Mouse (Mus musculus): ENCODE results near the gene Otud7b. TPM values are rescaled to one million over a fixed set of nuclear protein-coding genes. Genes with fewer than 3 reads are reported as not detected.
"Not testable (repeated sequence)": the region's sequence is repeated elsewhere in the genome, so short reads cannot be mapped to it uniquely, and the experiment has no call there.

Otud7b gene
- total RNA-seq, 1 experiment from 2014 or later: 31.8 TPM

DNA sequence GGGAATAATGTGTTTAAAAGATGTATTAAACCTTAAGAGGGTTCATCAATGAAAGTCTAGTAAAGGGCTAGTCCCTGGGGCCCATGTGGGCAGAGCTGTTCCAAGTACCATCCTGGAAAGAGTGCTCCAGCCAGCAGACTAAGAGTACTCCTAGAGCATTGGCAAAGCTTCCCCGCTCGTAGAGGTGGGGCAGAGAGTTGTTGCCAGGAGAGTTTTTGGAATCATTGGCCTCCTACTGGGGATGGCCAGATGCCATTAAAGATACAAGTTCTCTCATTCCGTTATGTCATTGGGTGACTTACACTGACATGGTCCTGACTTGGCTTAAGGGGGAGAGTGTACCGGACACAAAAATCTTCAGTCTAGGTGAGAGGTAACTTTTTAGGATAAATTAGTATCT, 75.2 kb downstream of the Otud7b start:
- peak; percentile 70 for DNase-seq

DNA sequence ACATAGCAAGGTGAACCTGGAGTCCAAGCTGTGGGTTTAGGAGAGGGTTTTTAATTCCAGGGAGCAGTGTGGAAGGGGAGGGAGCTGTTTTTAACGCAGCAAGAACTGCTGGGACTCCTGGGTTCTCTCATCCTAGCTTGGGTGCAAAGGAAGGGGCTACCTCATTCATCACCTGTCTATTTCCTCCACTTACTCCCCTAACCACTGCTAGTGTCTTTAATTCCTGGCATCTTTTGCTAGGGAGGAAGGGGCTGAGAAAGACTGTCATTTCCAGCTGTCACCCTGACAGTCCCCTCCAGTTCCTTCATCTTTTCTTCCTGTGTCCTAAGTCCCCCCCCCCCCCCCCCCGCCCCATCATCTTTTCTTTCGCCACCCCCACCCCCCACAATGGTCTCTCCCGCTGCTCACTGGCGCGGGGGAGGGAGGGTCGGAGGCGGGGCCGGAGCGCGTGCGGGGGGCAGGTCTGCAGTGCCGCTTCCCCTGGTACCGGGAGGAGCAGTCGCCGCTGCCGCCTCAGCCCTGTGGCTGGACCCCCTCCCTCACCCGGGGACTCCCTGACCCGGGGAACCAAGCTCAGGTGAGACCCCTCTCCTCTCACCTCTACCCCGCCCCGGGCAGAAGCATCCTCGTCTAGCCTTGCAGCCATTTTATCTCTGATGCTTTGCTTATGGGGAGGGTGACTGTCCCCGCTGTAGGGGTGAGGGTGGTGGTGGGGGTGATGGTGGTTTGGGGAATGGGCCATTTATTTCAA, 76.6 kb downstream of the Otud7b start, which contains the start of gene Sv2a:
TSS of gene Sv2a (plus strand) at position 425 of the 751 bp plus-strand sequence.
- DNase-seq: peak; percentile 79

DNA sequence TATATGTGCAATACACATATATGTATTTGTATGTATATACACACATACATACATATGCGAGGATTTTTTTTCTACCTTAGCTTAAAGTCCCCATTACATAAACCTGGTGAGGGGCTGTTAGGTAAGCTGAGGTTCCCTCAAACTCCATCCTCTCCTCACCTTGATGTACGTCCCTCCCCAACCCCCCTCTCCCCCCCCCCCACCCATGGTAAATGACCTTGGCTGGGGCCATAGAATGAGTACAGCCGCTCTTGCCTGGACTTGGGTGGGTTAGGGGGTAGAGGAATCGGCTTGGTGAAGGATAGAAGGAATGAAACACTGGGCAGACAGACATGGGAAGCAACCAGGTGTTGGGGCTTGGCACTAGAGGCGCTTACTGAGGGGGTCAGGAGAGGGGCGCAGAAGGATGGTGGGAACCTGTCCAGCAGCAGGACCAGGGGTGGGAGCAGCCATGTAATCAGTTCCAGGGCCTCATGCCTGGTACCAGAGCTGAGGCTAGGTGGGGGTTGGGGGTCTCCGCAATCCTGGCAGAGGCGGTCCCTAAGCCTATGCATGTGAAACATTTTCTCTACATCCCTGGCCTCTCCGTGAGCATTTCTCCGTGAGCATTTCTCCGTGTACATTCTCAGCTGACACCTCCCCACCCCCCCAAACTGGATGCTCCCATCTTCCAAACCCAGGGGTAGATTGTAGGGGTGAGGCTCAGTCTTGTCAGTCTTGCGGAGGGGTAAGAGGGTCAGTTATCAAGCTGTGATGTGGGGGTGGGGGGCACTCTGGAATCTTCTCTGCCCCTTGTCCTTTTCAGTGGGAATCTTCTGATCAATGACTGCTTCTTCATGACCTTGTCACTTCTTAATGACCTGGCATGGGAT, 77.4 kb downstream of the Otud7b start:
- no peak for DNase-seq

GRCm38 (mm10) chr3:96182382-96182776, 78.1 kb downstream of the Otud7b start:
- no peak for DNase-seq

DNA sequence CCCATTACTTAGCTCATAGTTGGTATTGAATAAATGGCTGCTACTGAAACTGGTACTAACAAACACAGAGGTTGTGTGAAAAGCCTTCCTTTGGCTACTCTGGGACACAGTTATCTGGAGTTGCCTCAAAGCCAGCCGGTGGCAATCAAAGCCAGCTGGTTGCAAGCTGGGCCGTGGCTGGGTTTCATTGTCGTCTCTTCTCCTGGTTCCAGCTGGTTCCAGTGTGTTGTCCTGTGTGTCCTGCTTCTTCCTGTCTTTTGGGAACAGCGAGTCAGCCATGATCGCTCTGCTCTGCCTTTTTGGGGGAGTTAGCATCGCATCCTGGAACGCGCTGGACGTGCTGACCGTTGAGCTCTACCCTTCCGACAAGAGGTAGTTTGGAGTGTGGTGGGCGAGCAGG, 88.7 kb downstream of the Otud7b start:
- no peak for DNase-seq

DNA sequence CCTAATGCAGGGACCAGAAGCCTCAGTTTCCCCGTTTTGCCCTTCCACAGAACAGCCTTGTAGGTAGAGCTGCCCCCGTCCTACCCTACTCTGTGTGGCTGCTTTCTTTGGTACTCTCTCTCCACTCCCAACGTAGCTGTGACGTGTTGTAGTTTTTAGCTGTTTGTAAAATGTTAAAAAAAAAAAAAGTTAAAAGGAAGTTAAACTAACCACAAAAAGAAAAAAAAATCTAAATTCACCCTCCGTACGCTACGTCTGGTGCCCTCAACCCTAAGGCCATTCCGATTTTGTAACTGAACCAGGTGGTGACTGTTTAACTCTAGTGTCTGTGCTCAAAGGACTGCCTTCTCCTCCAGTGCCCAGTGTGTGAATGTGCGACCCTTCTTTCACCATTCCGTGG, 90.6 kb downstream of the Otud7b start:
- DNase-seq: no peak

DNA sequence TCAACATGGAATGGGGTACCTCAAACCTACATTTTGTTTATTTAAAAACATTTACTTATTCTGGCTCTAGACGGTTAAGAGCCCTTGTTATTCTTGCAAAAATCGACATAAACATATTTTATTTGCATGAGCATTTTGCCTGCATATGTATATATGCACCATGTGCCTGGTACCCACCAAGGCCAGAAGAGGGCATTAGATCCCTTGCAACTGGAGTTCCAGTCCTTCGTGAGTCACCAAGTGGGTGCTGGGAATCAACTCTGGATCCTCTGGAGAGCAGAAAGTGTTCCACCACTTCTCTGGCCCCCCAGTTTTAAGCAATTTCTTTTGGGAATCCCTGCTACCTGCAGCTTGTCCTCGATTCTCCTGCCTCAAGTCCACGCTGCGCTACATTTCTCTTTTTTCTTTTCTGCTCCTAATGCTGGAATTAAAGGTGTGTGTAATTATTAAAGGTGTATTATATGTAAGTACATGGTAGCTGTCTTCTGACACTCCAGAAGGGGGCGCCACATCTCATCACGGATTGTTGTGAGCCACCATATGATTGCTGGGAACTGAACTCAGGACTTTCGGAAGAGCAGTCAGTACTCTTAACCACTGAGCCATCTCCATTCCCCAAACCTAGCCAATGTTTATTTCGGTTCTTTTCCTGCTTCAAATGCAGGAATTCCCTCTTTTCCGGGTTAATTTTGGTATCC, 91.4 kb downstream of the Otud7b start:
- DNase-seq: no peak

DNA sequence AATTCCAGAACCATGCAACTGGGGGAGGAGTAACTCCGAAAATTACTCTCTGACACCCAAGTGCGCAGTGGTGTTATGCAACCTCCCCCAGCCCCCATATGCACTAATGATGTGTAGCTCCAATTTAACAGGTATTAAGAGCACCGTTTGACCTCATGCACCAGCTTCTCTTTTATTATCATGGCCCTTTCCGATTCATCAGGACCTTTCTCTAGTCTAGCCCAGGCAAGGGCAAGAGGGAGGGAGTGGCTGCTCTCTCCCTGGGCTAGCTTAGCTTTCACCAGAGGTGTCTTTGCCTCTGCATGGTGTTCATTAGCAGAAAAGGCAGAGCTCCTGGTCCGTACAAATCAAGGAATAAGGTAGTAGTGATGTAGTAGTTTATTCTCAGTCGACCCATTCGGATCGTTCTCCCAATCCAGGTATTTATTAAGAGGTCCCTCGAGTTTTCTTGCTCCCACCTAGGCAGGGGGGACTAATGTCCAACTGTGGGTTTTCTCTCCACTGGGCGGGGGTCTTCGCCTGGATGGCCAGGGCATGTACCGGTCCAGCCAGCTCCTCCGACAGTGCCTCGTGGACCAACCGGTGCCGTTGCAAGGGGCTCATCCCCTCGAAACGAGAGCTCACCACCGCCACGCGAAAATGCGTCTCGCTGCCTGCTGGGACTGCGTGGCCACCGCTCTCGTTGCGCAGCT, 92.3 kb downstream of the Otud7b start:
- no peak for DNase-seq

GRCm38 (mm10) chr3:96197129-96197749, 92.9 kb downstream of the Otud7b start:
- DNase-seq: peak; percentile 92

DNA sequence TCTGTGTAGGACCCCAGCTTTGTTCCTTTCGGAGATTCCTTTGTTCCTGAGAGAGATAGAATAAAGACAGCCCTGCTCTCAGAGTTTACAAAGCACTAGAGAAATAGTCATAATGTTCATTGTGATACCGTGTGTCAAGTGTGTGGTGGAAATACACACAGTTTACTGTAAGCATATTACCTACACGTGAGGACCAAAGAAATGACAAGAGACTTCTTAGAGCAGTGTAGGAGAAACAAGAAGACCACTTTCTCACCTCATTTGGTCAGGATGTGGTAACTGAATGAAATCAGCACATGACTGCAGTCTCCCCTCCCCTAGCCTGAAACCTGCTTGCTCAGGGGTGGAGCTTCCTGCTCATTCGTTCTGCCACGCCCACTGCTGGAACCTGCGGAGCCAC, 93.9 kb downstream of the Otud7b start:
- DNase-seq: no peak

- DNase-seq: not testable (repeated sequence)
Measured at GRCm38 (mm10) chr3:96198601-96199251, 94.4 kb downstream of the Otud7b start.

GRCm38 (mm10) chr3:96199731-96200130, 95.4 kb downstream of the Otud7b start:
- no peak for DNase-seq

- no peak for DNase-seq
Measured at GRCm38 (mm10) chr3:96207819-96208218, 103.5 kb downstream of the Otud7b start.

DNA sequence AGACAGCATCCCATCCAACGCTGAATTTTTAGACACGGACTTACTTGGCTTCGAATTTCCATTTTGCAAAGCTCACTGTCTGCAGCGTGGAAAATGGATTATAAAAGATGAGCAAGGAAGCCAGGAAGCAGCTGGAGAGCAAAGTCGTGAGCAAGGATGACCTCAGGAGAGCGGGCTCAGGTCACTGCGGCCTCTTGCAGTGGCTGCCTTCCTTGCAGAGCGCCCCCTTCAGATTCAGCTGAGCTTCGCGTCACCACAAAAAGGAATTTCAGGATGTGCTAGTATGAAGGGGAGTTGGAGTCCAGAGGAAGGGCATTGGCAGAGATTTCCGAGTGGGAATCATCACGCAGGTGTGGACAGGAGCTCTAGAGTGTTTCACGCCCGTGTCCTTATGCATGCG, 104.9 kb downstream of the Otud7b start:
- peak; percentile 60 for DNase-seq

Other genes with a start within 250 kb of the Otud7b start
- 23.0 and 27.2 TPM in 2 replicates for gene Prpf3, start 248.6 kb upstream of the Otud7b start, total RNA-seq (2021)
- 289 and 301 TPM in 2 replicates for gene Mrps21, start 233.0 kb upstream of the Otud7b start, total RNA-seq (2021)
- gene Ciart, start 222.3 kb upstream of the Otud7b start, total RNA-seq (2021): 2.6 and 3.9 TPM in 2 replicates
- gene BC028528, start 212.5 kb upstream of the Otud7b start, total RNA-seq (2021): 21.1 and 32.7 TPM in 2 replicates
- 165 and 175 TPM in 2 replicates for gene Aph1a, start 210.6 kb upstream of the Otud7b start, total RNA-seq (2021)
- gene Car14, start 199.8 kb upstream of the Otud7b start, total RNA-seq (2021): 20.1 and 20.3 TPM in 2 replicates
- 94.6 and 102 TPM in 2 replicates for gene Anp32e, start 175.3 kb upstream of the Otud7b start, total RNA-seq (2021)
- gene Plekho1, start 108.5 kb upstream of the Otud7b start, total RNA-seq (2021): 29.4 and 47.2 TPM in 2 replicates
- gene Vps45, start 46.1 kb upstream of the Otud7b start, total RNA-seq (2021): 27.0 and 31.1 TPM in 2 replicates
- 9.3 and 15.6 TPM in 2 replicates for gene Mtmr11, start 57.5 kb downstream of the Otud7b start, total RNA-seq (2021)
- gene Sf3b4, start 67.8 kb downstream of the Otud7b start, total RNA-seq (2021): 52.0 and 57.5 TPM in 2 replicates
- 9.0 and 10.4 TPM in 2 replicates for gene Sv2a, start 76.6 kb downstream of the Otud7b start, total RNA-seq (2021)
- gene Bola1, start 115.2 kb downstream of the Otud7b start, total RNA-seq (2021): 33.1 and 33.2 TPM in 2 replicates
- gene Hist2h2ab, start 115.3 kb downstream of the Otud7b start, total RNA-seq (2021): 14.3 and 17.6 TPM in 2 replicates
- gene Hist2h2ac, start 116.4 kb downstream of the Otud7b start, total RNA-seq (2021): 128 and 146 TPM in 2 replicates
- 9.0 and 12.3 TPM in 2 replicates for gene Hist2h2be, start 116.6 kb downstream of the Otud7b start, total RNA-seq (2021)
- gene Hist2h3c2, start 134.6 kb downstream of the Otud7b start, total RNA-seq (2021): 93.4 and 148 TPM in 2 replicates
- 733 and 750 TPM in 2 replicates for gene Hist2h2aa2, start 135.7 kb downstream of the Otud7b start, total RNA-seq (2021)
- 53.5 and 61.0 TPM in 2 replicates for gene Hist2h2aa1, start 141.0 kb downstream of the Otud7b start, total RNA-seq (2021)
- gene Hist2h3c1, start 142.2 kb downstream of the Otud7b start, total RNA-seq (2021): 3.1 and 3.8 TPM in 2 replicates
- 54.1 and 56.9 TPM in 2 replicates for gene Hist2h4, start 158.8 kb downstream of the Otud7b start, total RNA-seq (2021)
- gene Hist2h3b, start 164.1 kb downstream of the Otud7b start, total RNA-seq (2021): 357 and 406 TPM in 2 replicates
- 370 and 432 TPM in 2 replicates for gene Hist2h2bb, start 165.2 kb downstream of the Otud7b start, total RNA-seq (2021)
- 0.56 and 1.3 TPM in 2 replicates for gene Fcgr1, start 189.4 kb downstream of the Otud7b start, total RNA-seq (2021)

Measured in adrenal gland, postnatal 14 days (tissue).